Mouse (Mus musculus) C2C12 (cell line): ENCODE data around the gene Mlst8. TPM values are rescaled to one million over a fixed set of nuclear protein-coding genes. Genes with fewer than 3 reads are reported as not detected.

Experiments
- H3K27me3 ChIP-seq: one replicate; pipeline ENCODE4 v1.6.1; 2011; ENCODE audit not compliant: control insufficient read depth, insufficient read depth, insufficient read length
- H3K36me3 ChIP-seq: one replicate; pipeline ENCODE4 v1.6.1; 2011; ENCODE audit not compliant: control insufficient read depth, insufficient read depth
- H3K4me3 ChIP-seq: one replicate; pipeline ENCODE4 v1.5.1; 2011; ENCODE audit warnings: mild to moderate bottlenecking, control low read depth; ENCODE audit not compliant: poor library complexity, insufficient read depth, severe bottlenecking
- H3K79me2 ChIP-seq: one replicate; pipeline ENCODE4 v1.6.1; 2011; ENCODE audit not compliant: control insufficient read depth, insufficient read depth
- H3K79me3 ChIP-seq: one replicate; pipeline ENCODE4 v1.6.1; 2011; ENCODE audit warnings: low read depth, control low read depth
- H3ac ChIP-seq: one replicate; pipeline ENCODE3; 2011; ENCODE audit warnings: low read depth; ENCODE audit not compliant: control insufficient read depth, insufficient read length
- CEBPB ChIP-seq: IDR thresholded peaks from one replicate; pipeline ENCODE4 v1.6.1; 2011; ENCODE audit warnings: low read depth, mild to moderate bottlenecking, control low read depth, moderate library complexity
- CTCF ChIP-seq: IDR thresholded peaks from one replicate; pipeline ENCODE4 v1.5.1; 2011; ENCODE audit not compliant: control insufficient read depth, insufficient read depth, insufficient read length
- FOSL1 ChIP-seq: IDR thresholded peaks from one replicate; pipeline ENCODE4 v1.8.0; 2011; ENCODE audit warnings: mild to moderate bottlenecking, low read length; ENCODE audit not compliant: poor library complexity, insufficient read depth, severe bottlenecking
- MAX ChIP-seq: IDR thresholded peaks from one replicate; pipeline ENCODE4 v1.6.1; 2011; ENCODE audit warnings: mild to moderate bottlenecking, control low read depth
- MYOD1 ChIP-seq: IDR thresholded peaks from one replicate; pipeline ENCODE4 v1.6.1; 2011; ENCODE audit warnings: low read depth; ENCODE audit not compliant: control insufficient read depth, insufficient read length
- MYOG ChIP-seq: IDR thresholded peaks from one replicate; pipeline ENCODE4 v1.6.1; 2011; ENCODE audit not compliant: control insufficient read depth, insufficient read length; ENCODE audit errors: extremely low read depth
- USF1 ChIP-seq: IDR thresholded peaks from one replicate; pipeline ENCODE4 v1.6.1; 2011; ENCODE audit warnings: low read depth, mild to moderate bottlenecking, control low read depth, moderate library complexity
- polyA plus RNA-seq: library from polyadenylated mRNA; unstranded; fragments of >200 nt; fragmentation: generic; extraction: Trizol; gene quantifications from one replicate; pipeline ENCODE4 v1.2.1, GENCODE M21; 2012; ENCODE audit warnings: missing spikeins

Mlst8 gene
- polyA plus RNA-seq, 1 experiment = 23.1 TPM

DNA sequence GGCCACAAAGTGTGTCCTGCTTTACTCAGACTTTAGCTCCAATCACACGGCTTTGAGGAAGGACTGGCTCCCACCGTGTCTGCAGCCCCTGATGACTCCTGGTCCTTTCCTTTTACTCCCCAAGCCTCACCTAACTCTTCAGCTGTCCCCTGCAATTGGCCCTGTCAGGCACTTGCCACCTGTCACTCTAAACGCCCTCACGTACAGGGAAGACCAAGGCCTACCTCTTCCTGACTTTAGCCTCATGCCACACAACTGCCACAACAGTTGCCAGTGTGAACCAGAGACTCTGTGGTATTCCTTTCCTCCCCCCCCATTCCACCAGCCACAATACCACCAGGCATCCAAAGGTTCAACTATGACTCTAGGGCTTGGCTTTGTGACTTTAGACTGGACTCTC lies 41.6 kb upstream of the Mlst8 start:
- Histone ChIP-seq H3K79me3 (peaks cover 54% of the 10 kb centered on the region), H3K27me3 (no peaks in the 10 kb centered on the region), H3ac (no peak overlapping the region), H3K36me3 (peaks cover 42% of the 10 kb centered on the region), H3K4me3 (no peak overlapping the region), H3K79me2 (peaks cover 66% of the 10 kb centered on the region)
- TF ChIP-seq MAX (no peak), MYOD1 (no peak), CTCF (no peak), MYOG (no peak)

DNA sequence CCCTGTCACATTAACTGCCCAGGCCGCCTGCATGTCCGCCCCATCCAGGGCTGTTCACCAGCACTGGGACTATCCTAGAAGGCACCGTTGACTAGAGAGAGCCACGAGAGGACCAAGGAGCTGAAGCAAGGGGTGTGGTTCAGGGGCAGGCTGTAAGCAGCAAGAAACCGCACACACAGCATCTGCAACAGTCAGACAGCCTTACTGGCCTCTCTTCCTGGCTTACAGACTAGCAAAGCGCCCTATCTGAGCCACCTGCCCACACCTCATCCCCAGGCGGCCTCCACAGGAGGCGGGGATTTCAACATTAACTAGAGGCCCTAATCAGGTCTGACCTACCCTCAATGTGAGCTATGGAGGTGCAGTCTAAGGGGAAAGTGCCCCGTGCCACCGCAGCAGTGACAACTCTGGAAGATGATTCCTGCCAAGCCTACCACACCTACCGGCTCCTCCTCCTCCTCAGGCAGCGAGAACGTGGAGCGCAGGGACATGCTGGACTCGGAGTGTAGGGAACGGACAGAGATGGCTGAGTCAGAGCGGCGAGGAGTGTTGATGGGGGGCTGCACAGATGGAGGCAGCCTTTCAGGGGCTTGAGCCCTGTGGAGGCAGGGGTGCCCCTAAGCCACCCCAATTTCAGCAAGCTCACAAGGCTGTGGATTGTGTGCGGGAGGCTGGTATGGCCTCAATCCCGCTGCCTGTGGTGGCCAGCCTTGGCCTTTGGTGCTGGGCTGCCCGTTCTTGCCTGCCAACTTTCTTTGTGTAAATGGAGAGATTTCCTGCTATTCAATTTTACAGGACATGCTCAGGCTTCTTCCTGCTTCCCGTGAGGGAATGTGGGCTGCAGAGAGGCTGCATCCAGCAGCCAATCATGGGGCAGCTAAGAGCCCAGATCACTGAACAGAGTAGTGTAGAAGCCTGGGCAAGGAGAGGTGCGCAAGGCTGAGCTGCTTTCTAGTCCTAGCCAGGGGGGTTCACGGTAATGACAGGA lies 35.7 kb upstream of the Mlst8 start:
- Histone ChIP-seq H3K79me3 (peaks cover 6% of the 10 kb centered on the region), H3K79me2 (peaks cover 7% of the 10 kb centered on the region), H3K4me3 (no peak overlapping the region), H3K27me3 (no peaks in the 10 kb centered on the region), H3K36me3 (peaks cover 62% of the 10 kb centered on the region), H3ac (no peak overlapping the region)
- TF ChIP-seq MYOD1 (no peak), CEBPB (no peak), FOSL1 (no peak), MAX (no peak), USF1 (no peak), MYOG (no peak), CTCF (no peak)

DNA sequence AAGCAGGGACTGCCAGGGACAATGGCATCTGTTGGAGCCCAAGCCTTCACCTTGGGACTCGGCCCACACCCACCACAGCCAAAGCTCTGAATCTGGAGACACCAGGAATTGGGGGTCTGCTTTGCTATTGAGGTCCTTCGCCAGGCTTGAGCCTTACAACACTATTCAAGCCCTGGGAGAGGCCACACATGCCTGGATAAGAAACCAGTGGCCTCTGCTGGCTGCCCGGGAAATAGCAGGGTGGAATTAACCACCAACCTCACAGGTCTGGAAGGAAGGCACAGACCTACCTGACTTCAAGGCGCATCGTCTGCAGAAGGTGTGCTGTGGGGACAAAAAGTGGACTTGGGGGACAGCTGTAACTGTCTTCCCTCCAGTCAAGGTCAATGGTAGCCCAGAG lies 34.7 kb upstream of the Mlst8 start:
- H3ac ChIP-seq = no peak overlapping the region
- peaks cover 64% of the 10 kb centered on the region for H3K36me3 ChIP-seq
- no peak overlapping the region for H3K4me3 ChIP-seq
- no peaks in the 10 kb centered on the region for H3K27me3 ChIP-seq
- TF ChIP-seq CEBPB (no peak), MYOD1 (no peak), MAX (no peak), CTCF (no peak), MYOG (no peak), FOSL1 (no peak), USF1 (no peak)
- peaks cover 2% of the 10 kb centered on the region for H3K79me3 ChIP-seq
- H3K79me2 ChIP-seq = no peaks in the 10 kb centered on the region

DNA sequence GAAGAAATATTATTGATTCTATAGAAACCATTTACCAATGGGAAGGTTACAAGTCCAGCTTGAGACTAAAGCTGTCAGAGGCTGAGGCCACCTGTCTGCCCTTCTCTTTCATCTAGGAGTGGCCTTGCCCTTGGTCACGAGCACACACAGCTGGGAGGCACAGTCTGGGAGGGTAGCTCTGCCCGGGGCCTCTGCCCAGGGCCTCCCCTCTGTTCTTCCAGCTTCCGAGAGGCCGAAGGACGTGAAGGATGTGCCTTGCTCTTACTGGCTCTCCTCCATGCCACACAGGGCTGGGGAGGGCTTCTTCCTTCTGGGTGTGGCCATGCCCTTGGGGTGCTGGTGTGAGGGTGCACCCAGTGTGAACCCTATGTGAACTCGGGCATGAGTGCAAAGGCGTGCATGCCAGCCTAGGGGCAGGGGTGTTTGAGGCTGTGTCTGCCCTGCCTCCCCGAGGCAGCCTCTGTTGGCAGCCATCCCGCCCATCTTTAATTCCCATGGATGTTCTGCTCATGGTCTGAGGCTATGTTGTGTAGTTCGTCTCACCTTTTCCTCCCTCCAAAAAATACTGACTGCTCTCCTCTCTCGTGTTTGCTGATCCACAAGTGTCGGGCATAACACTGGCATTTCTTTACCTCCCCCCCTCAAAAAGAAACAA lies 29.1 kb upstream of the Mlst8 start:
- Histone ChIP-seq H3ac (no peak overlapping the region), H3K4me3 (no peak overlapping the region), H3K79me3 (no peaks in the 10 kb centered on the region), H3K36me3 (peaks cover 37% of the 10 kb centered on the region), H3K79me2 (no peaks in the 10 kb centered on the region), H3K27me3 (no peaks in the 10 kb centered on the region)
- TF ChIP-seq MYOD1 = no peak
- no peak for TF ChIP-seq CTCF
- no peak for TF ChIP-seq USF1
- no peak for TF ChIP-seq MAX
- no peak for TF ChIP-seq CEBPB
- no peak for TF ChIP-seq FOSL1
- TF ChIP-seq MYOG = no peak

DNA sequence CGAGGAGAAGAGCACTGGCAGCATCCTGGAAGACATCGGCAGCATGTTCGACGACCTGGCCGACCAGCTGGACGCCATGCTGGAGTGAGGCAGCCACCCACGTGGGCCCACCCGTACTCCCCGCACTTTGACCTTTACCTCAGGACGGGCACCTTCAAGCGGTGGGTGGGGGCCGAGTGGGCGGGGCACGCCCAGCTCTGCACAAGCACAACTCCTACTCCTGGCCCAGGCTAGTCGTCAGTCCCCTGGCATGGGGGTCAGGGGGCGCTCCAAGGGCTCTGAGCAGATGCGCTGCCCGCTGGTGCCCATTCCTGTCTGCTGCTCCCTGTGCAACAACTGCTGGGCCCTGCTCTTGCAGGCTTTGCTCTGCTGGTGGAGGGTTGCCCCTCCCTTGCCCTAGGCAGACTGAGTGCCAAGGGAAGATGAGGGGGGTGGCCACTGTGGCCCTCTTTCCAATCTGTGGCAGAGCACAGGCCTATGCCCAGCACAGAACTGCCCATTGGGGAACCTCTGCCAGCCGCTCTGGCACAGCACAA lies 28.3 kb upstream of the Mlst8 start:
- Histone ChIP-seq H3K36me3 (peaks cover 35% of the 10 kb centered on the region), H3K4me3 (no peak overlapping the region), H3K27me3 (no peaks in the 10 kb centered on the region), H3ac (no peak overlapping the region), H3K79me3 (no peaks in the 10 kb centered on the region), H3K79me2 (no peaks in the 10 kb centered on the region)
- TF ChIP-seq MAX = no peak
- TF ChIP-seq CEBPB = no peak
- TF ChIP-seq USF1 = no peak
- no peak for TF ChIP-seq MYOD1
- TF ChIP-seq FOSL1 = no peak
- no peak for TF ChIP-seq CTCF
- no peak for TF ChIP-seq MYOG
